Mouse (Mus musculus) myocyte (in vitro differentiated cells): ENCODE data around the gene Kcnab1. TPM values are rescaled to one million over a fixed set of nuclear protein-coding genes. Genes with fewer than 3 reads are reported as not detected.
A peak's percentile ranks its signal among the peaks of the same experiment; 100 is the strongest.

Source experiments
- H3K27me3 ChIP-seq: one replicate; pipeline ENCODE4 v1.6.1; 2011; ENCODE audit not compliant: control insufficient read depth, insufficient read depth, insufficient read length
- H3K36me3 ChIP-seq: one replicate; pipeline ENCODE4 v1.6.1; 2011; ENCODE audit not compliant: control insufficient read depth, insufficient read depth
- H3K4me2 ChIP-seq: one replicate; pipeline ENCODE4 v1.6.1; 2011; ENCODE audit warnings: low read depth, control low read depth
- H3K4me3 ChIP-seq: one replicate; pipeline ENCODE4 v1.5.1; 2011; ENCODE audit warnings: mild to moderate bottlenecking, control low read depth, moderate library complexity
- H3K79me2 ChIP-seq: one replicate; pipeline ENCODE4 v1.6.1; 2011; ENCODE audit not compliant: control insufficient read depth, insufficient read depth
- H3ac ChIP-seq: one replicate; pipeline ENCODE4 v1.6.1; 2011; ENCODE audit not compliant: control insufficient read depth, insufficient read length
- CEBPB ChIP-seq: IDR thresholded peaks from 2 replicates; pipeline ENCODE4 v1.6.1; 2011; ENCODE audit warnings: mild to moderate bottlenecking, moderate library complexity; ENCODE audit not compliant: poor library complexity, insufficient read depth, severe bottlenecking
- E2F4 ChIP-seq: IDR thresholded peaks from one replicate; pipeline ENCODE4 v1.6.1; 2011; ENCODE audit warnings: mild to moderate bottlenecking, control low read depth, moderate library complexity; ENCODE audit not compliant: insufficient read depth
- MAX ChIP-seq: IDR thresholded peaks from one replicate; pipeline ENCODE4 v1.6.1; 2011; ENCODE audit warnings: low read depth, mild to moderate bottlenecking, control low read depth
- MYOD1 ChIP-seq, 3 experiments: IDR thresholded peaks; one replicate each; pipeline ENCODE4 v1.6.1; 2011; ENCODE audit warnings: control low read depth in 2 of 3, low read depth in 2 of 3, mild to moderate bottlenecking in 2 of 3, moderate library complexity in 1 of 3; ENCODE audit not compliant: insufficient read length in 2 of 3, control insufficient read depth in 1 of 3
- MYOG ChIP-seq, 3 experiments: IDR thresholded peaks; one replicate each; pipeline ENCODE4 v1.6.1; 2011; ENCODE audit warnings: control low read depth in 2 of 3, low read depth in 2 of 3, mild to moderate bottlenecking in 2 of 3; ENCODE audit not compliant: insufficient read length in 2 of 3, control insufficient read depth in 1 of 3, insufficient read depth in 1 of 3
- POLR2A ChIP-seq: IDR thresholded peaks from one replicate; pipeline ENCODE4 v1.6.1; 2011; ENCODE audit warnings: low read depth, mild to moderate bottlenecking, control low read depth, moderate library complexity; ENCODE audit not compliant: insufficient read length
- POLR2AphosphoS2 ChIP-seq: IDR thresholded peaks from one replicate; pipeline ENCODE4 v1.6.1; 2011; ENCODE audit warnings: low read depth, control low read depth; ENCODE audit not compliant: insufficient read length
- SRF ChIP-seq: IDR thresholded peaks from one replicate; pipeline ENCODE4 v1.6.1; 2011; ENCODE audit warnings: low read depth; ENCODE audit not compliant: control insufficient read depth, insufficient read length
- TCF12 ChIP-seq: IDR thresholded peaks from one replicate; pipeline ENCODE4 v1.6.1; 2011; ENCODE audit warnings: mild to moderate bottlenecking, control low read depth; ENCODE audit not compliant: poor library complexity, insufficient read depth, severe bottlenecking
- TCF3 ChIP-seq: IDR thresholded peaks from one replicate; pipeline ENCODE4 v1.6.1; 2011; ENCODE audit warnings: low read depth, control low read depth; ENCODE audit not compliant: insufficient read length
- USF1 ChIP-seq: IDR thresholded peaks from one replicate; pipeline ENCODE4 v1.6.1; 2011; ENCODE audit warnings: low read depth, mild to moderate bottlenecking, control low read depth, moderate library complexity
- polyA plus RNA-seq: library from polyadenylated mRNA; unstranded; fragments of >200 nt; fragmentation: generic; extraction: Trizol; gene quantifications from one replicate; pipeline ENCODE4 v1.2.1, GENCODE M21; 2012; ENCODE audit warnings: missing spikeins

Kcnab1 gene
- polyA plus RNA-seq, 1 experiment, result 0.08 TPM

DNA sequence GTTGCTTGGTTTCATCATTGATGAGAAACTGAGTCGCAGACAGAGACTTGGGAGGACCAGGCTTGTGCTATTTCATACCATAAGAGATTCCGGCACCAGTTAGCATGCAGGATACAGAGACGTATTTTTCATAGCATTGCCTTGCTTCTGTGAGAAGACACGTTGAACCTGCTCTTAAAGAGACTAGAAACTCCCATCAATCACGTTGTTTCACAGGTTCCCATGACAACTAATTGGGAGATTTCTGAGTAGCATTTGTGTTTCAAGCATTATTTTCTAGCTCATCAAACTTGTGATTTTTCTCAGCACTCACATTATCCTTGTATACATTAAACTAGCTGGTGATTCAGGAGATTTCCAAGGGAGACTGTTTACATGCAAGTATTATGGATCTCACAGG is 63.8 kb downstream of the Kcnab1 start:
- Histone ChIP-seq H3ac (no peak overlapping the region), H3K4me3 (no peak overlapping the region)
- TF ChIP-seq POLR2AphosphoS2 (no peak), USF1 (no peak), TCF3 (no peak)

DNA sequence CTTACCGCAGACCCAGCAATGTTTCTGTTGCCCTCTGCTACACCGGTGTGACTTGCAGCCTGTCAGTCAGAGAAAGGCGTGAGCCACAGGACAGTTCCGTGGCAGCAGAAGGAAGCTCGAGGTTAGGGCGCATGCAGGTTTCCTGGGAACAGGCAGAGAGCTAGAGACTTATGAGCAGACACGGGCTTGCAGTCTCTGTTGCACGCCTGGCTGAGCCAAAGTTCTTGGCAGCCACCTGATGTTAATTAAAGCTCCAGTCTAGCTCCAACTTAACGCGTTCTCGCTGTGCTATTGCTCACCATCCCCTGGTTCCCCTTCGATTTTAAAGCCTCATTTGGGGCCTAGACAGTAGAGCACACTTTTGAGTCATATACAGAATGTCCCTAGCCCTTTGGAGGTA is 65.4 kb downstream of the Kcnab1 start:
- Histone ChIP-seq H3K36me3 (no peaks in the 10 kb centered on the region), H3K4me2 (no peak overlapping the region), H3K27me3 (no peaks in the 10 kb centered on the region), H3ac (no peak overlapping the region), H3K4me3 (no peak overlapping the region), H3K79me2 (no peaks in the 10 kb centered on the region)
- TF ChIP-seq TCF3 (no peak), E2F4 (no peak), MYOD1 (IDR thresholded peaks at IDR 0.05; ENCODE audit: control insufficient read depth in 1 of 3, insufficient read length in 2 of 3, low read depth in 2 of 3) (no peak)

More for the DNA sequence above, 63.8 kb downstream of the Kcnab1 start:
- no peaks in the 10 kb centered on the region for H3K27me3 ChIP-seq
- H3K36me3 ChIP-seq, result no peaks in the 10 kb centered on the region
- no peaks in the 10 kb centered on the region for H3K79me2 ChIP-seq
- H3K4me2 ChIP-seq, result no peak overlapping the region

DNA sequence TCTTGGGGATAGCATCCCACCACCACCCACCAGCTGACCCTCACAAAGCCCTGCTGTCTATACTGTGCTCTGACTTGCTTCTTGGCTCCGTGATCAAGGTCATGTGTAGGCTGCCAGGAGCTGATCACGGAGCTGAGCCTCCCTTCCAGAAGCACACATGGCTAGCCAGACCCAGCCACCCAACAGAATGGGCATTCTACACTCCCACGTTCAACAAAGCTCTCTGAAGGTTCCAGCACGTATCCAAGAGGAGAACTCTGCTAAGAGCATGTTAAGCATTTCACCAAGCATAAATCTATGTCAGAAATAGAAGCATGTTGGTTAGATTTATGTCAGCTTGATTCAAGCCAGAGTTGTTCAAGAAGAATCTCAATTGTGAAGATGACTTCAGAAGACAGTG is 66.6 kb downstream of the Kcnab1 start:
- H3K4me3 ChIP-seq, result no peak overlapping the region
- no peaks in the 10 kb centered on the region for H3K79me2 ChIP-seq
- no peaks in the 10 kb centered on the region for H3K27me3 ChIP-seq
- no peak overlapping the region for H3ac ChIP-seq
- no peaks in the 10 kb centered on the region for H3K36me3 ChIP-seq
- H3K4me2 ChIP-seq, result no peak overlapping the region
- TF ChIP-seq POLR2A, result no peak
- no peak for TF ChIP-seq MYOD1 (IDR thresholded peaks at IDR 0.05; ENCODE audit: control insufficient read depth in 1 of 3, insufficient read length in 2 of 3, low read depth in 2 of 3)

DNA sequence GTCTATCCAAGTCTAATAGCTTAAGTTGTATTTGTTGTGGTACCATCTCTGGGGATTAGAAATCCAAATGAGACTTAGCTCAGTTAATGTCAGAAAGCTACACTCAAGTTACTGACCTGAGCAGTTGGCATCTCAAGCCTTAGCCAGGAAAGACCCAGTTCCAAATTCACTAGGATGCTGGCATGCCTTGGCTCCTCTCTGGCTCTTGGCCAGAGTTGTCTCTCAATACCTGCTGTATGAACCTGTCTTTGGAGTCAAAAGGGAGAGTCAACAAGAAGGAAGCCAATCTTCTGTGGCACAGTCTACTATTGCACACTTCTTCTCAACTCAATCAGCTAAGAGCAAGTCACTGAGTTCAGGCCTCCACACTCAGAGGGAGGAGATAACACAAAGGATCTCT is 67.7 kb downstream of the Kcnab1 start:
- Histone ChIP-seq H3ac (no peak overlapping the region), H3K27me3 (no peaks in the 10 kb centered on the region), H3K79me2 (no peaks in the 10 kb centered on the region), H3K4me3 (no peak overlapping the region), H3K4me2 (no peak overlapping the region), H3K36me3 (no peaks in the 10 kb centered on the region)
- TF ChIP-seq MYOG (IDR thresholded peaks at IDR 0.05; ENCODE audit: control insufficient read depth in 1 of 3, insufficient read depth in 1 of 3, insufficient read length in 2 of 3, low read depth in 2 of 3) (no peak), POLR2AphosphoS2 (no peak), POLR2A (no peak), USF1 (no peak)

DNA sequence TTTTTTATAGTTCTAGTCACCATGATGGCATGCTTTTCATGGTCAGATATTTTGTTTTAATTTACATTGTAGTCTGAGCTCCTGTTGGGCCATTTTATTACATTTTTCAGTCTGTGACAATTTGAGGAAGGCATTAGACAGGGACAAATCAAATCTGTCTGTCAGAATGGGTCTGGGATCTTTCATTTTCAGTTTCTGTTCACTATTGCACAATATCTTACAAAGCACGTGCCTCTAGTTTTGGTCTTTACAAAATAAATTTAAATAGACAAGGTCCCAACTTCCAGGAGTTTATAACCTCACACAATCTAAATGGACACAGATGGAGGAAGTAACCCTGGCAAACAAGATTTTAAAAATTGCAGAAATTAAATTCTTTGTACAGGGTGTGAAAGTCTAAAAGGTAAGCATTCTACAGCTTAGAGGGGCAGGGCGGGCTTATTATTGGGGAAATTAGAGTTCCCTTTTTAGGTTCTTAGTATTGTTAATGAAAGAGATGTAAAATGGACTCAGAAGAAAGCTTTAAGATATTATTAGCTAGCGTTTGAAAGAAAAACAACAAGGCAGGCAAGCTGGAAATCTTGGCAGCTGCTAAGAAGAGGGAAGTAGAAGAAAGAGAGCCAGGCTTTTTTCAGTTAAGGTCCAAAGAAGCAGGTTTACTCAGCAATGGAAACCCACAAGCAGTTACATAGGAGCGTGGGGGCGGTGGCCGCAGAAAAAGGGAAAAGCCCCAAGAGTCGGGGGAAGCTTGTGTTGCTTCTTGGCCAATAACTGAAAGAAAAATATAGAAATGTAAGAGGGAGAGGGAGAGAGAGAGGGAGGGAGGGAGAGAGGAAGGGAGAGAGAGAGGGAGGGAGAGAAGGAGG is 78.9 kb downstream of the Kcnab1 start:
- Histone ChIP-seq H3K27me3 (no peaks in the 10 kb centered on the region), H3ac (no peak overlapping the region), H3K79me2 (no peaks in the 10 kb centered on the region), H3K4me2 (no peak overlapping the region), H3K36me3 (no peaks in the 10 kb centered on the region), H3K4me3 (no peak overlapping the region)
- peak; percentile 34; the same call in 1 of the 2 replicates for TF ChIP-seq CEBPB
- no peak for TF ChIP-seq E2F4

DNA sequence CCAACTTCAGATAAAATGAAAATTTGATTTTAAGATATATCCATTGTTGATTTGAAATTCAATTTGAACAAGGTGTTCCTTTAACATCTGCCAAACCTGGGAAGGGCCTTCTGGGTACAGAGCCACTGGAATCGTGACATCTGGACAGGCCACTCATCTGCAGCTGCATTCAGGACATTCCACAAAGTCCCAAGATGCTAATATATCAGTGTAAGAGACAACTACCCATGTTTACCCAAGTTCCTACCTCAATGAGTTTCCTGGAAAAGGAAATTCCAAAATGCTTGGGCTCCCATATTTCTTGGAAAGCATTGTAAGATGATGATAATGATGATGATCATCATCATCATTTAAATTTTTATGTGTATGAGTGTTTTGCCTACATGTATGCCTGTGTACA is 91.4 kb downstream of the Kcnab1 start:
- H3K79me2 ChIP-seq, result no peaks in the 10 kb centered on the region
- no peak overlapping the region for H3K4me2 ChIP-seq
- no peak overlapping the region for H3ac ChIP-seq
- no peak for TF ChIP-seq USF1
- no peak for TF ChIP-seq E2F4
- no peaks in the 10 kb centered on the region for H3K36me3 ChIP-seq
- no peaks in the 10 kb centered on the region for H3K27me3 ChIP-seq
- no peak overlapping the region for H3K4me3 ChIP-seq

DNA sequence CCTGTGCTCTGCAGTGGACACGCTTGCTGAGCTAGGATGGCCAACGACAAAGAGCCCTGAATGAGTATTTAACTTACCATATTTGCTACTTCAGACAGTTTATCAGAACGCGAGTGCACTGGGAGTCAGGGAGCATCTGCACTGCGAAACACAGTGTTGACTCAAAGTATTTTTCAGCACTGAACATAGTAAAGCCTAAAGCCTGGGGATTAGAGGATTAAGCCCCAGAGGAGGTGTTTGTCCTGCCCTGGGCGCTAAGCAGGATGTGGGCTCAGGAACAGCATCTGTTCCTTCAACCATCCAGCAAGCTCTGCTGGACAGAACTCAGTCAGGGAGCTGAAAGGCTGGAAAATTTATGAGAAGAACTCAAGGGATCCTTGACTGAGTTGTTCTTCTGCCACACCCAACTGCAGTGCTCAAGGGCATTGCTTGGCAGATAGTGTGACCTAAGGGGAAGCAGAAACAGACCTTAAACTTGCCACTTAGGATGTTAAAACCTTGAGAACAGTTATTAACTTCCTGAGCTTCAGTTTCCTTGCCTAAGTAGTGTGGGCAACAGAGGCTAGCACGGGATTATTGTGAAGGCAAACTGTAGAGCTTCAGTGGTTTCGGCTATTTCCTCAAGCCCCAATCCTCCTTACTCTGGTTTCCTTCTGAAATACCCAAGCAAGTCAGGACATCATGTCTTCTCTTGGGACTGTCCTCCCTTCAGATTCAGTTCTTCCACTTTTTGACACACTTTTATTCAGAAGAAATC is 94.4 kb downstream of the Kcnab1 start:
- Histone ChIP-seq H3K36me3 (no peaks in the 10 kb centered on the region), H3K79me2 (no peaks in the 10 kb centered on the region), H3K27me3 (no peaks in the 10 kb centered on the region), H3K4me3 (no peak overlapping the region), H3ac (no peak overlapping the region), H3K4me2 (no peak overlapping the region)
- TF ChIP-seq E2F4 (no peak), USF1 (no peak), POLR2AphosphoS2 (no peak), TCF3 (no peak), TCF12 (no peak), POLR2A (no peak), MAX (no peak), SRF (no peak)
